Mouse (Mus musculus) Muller cell, postnatal 12 days (primary cell): ENCODE results near the gene Fyb.

Source experiments
- DNase-seq: peaks from one replicate; pipeline ENCODE4 v3.0.0-alpha.2; 2015; ENCODE audit errors: inconsistent ontology term

The Fyb gene

GRCm38 (mm10) chr15:6598626-6599025, 76.0 kb downstream of the Fyb start:
- no peak for DNase-seq

DNA sequence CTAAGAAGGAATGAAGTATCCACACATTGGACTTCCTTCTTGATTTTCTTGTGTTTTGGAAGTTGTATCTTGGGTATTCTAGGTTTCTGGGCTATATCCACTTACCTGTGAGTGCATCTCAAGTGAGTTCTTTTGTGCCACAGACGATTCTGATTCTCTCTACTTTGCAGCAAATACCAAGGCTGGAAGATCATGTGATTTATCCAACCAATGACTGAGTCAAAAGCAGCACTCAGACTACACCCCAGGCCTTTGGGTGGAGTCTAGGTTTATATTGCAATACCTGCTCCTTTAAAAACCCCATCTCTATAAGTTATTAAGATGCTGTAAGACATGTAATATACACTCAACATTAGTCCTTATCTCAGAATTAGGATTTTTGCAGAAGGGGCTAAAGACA, 77.7 kb downstream of the Fyb start:
- DNase-seq, result no peak

DNA sequence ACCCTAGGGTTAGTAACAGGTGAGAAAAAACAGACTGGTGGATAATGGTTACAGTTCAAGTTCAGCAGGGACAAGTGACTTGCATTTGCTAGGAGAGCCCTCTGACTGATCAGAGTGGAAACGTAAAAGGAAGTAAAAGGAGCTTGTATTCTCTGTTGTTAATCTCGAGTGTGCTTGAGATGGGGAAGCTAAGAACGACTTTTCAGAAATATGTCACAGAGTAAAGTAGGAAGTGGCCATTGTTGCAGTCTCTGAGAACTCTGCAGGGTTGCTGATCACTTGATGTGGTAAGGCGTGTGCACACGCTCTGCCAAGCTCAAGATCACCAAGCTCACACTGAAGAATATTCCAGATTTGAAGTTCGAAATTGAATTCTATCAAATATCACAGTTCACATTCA, 78.7 kb downstream of the Fyb start:
- DNase-seq, result no peak

DNA sequence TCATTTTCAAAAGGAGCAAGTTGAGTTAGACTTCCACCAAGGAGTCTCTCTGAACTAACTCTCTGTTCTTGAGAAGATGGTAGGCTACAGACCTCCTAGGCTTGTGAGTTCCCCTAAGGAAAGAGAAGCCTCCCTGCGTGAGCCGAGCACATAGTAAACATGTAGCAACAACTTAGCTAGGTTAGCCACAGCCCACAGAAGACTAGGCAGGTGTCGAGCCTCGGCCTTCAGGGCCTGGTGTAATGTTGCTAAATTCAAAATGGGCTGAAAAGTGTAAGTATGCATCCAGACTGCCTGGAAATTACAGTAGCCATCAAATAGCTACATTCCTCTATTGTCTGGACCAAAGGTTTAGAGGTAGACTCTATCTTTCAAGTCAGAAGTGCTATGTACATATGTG, 79.3 kb downstream of the Fyb start:
- no peak for DNase-seq

DNA sequence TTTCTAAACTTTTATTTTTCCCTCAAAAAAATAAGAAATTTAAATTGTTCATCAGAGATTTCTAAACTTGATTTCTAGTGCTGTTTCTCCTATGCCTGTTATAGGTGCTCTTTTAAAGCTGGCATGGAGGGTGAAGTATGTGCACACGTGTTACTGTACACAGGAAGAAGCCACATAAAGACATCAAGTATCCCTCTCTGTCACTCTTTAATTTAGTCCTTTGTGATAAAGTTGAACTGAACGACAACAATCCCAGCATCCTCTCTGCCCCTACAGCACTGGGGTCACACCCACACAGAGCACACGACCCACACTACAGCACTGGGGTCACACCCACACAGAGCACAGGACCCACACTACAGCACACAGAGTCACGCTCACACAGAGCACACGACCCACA, 88.0 kb downstream of the Fyb start:
- DNase-seq, result no peak

- no peak for DNase-seq
These were observed 90.2 kb downstream of the Fyb start for GRCm38 (mm10) chr15:6612835-6613234.

- DNase-seq, result no peak
These were observed 93.9 kb downstream of the Fyb start for GRCm38 (mm10) chr15:6616382-6617149.

DNA sequence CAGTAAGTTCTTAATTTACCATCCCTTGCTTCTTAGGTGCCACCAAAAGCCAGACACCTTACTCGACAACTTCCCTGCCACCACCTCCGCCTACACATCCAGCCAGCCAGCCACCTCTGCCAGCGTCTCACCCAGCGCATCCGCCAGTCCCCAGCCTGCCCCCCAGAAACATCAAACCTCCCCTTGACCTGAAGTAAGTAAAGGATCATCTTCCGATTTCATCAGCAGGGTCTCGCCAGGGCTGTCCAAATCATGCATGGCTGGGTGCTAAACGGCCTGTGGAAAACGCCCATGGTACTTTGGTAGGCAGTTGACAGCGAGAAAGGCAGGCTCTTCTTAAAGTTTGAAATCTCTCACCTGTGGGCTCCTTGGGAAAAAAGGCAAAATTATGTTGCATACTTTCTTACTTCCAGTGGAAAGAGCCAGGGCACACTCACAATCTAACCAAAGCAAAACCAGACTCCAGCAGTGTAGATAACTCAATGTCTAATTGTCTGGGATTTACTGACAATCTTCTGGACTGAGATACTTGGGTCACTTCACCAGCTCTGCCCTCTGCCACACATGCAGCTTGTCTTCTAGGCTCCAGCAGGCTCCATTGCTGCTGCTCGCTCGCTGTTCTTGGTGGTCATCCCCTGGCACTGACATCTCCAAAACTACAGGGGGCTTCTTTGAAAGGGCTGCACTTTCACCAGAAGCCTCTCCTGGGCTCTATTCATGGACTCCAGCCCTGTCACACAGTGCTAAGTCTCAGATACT, 97.1 kb downstream of the Fyb start:
- no peak for DNase-seq

- DNase-seq, result peak; percentile 57
These were observed 99.9 kb downstream of the Fyb start for GRCm38 (mm10) chr15:6622512-6622911.

- DNase-seq, result no peak
These were observed 101.0 kb downstream of the Fyb start for GRCm38 (mm10) chr15:6623529-6624228.

- no peak for DNase-seq
These were observed 101.9 kb downstream of the Fyb start for GRCm38 (mm10) chr15:6624365-6625182.

DNA sequence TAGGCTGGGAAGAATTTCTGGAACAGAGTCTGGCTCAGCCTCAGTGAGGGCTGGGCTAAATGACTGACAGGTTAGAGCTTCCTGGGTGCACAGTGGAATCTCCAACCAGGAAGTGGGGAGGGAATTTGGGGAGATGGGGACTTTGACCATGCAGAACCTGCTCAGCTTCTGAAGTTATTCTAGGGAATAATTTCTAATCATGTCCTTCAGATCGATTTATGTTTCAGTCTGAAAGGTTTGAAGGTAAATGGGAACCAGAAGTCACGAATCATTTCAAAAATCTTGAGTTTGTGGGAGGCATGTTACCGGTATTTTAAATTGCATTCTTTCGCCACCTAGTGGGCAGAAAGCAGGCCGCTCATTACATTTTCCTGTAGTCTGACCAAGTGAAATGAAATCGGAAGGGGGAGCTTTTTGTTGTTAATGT, 103.0 kb downstream of the Fyb start:
- peak; percentile 45 for DNase-seq

- no peak for DNase-seq
These were observed 103.5 kb downstream of the Fyb start for GRCm38 (mm10) chr15:6626123-6626522.

GRCm38 (mm10) chr15:6628431-6629077, 105.9 kb downstream of the Fyb start:
- no peak for DNase-seq

DNA sequence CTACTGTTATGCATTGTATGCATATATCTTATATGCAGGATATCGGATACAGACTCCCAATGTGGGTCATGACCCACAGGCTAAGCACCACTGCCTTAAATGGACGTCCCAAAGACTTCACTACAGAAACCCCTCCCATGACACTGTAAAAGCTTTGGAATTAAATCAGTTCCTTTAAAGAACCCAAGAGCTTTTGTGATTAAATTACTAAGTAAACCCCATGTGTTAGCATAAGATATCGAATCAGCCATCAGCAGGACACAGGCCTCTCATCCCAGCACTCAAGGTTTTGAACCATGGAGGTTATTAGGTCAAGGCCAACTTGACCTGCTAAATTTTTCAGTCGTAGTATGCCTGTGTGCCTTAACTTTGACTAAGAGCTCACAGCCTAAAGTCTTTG, 106.5 kb downstream of the Fyb start:
- DNase-seq, result no peak

DNA sequence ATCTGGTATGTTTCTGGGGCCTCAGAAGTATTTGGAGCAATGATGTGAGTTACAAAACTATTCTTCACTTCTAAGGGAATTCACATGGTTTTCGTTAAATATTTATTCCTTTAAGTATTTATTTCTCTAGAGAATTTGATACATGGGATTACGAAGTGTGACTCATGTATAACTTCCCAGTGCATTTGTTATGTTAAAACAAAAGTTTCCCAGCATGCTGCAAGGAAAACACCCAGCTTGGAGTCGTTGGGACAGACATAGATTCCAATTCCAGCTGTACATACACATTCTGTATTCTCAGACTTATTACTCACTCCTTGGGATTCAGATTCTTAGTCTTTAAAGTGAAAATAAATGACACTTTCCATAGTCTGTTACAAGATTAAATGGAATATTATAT, 112.8 kb downstream of the Fyb start:
- no peak for DNase-seq

DNA sequence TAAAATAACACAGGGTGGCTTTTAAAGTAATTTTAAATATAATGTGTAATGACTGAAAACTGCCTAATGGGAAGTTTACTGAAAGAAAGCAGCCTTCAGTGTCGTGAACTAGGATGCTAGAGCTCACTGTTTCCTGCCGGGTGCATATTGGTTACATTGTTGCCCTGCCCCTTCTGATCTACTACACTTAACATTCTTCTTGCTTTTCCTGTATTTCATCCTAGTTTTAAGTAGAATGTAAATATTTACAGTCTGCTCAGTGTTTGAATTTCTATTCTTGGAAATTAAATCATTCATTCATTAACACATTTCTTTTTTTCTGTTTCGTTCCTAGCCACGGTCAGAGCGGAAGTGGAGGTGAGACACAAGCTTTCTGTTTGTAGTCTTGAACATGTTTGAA, 119.6 kb downstream of the Fyb start:
- DNase-seq, result no peak

- DNase-seq, result no peak
These were observed 122.8 kb downstream of the Fyb start for GRCm38 (mm10) chr15:6645498-6645897.

GRCm38 (mm10) chr15:6647066-6647465, 124.4 kb downstream of the Fyb start:
- DNase-seq, result no peak

GRCm38 (mm10) chr15:6648757-6649403, 126.2 kb downstream of the Fyb start:
- no peak for DNase-seq

DNA sequence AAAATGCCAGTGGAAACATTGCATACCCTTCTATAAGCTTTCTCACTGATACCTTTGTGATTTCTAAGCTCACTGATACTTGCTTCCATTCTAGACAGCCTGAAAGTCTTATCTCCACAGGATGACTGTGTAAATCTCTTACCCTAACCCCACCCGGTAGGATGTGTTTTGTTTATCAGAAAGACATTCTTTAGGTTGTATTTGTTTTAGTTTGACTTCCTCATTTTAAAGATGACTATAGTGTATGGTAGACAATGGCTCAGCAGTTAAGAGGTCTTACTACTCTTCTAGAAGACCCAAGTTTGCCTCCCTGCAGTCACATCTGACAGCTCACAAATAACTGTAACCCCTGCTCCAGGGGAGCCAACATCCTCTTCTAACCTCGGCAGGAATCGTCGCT, 130.4 kb downstream of the Fyb start:
- DNase-seq, result no peak
